Mouse (Mus musculus) liver, adult 2 months (tissue): Measurements from ENCODE around the gene Raver2.

ENCODE experiments used
- CTCF ChIP-seq: fragments of 200-500 bp; IDR thresholded peaks from 2 replicates; pipeline ENCODE4 v1.5.1; 2011; ENCODE audit warnings: low read depth, low read length, control low read depth
- POLR2A ChIP-seq: fragments of 200-500 bp; IDR thresholded peaks from 2 replicates; pipeline ENCODE4 v1.6.1; 2011; ENCODE audit warnings: low read length, control low read depth; ENCODE audit not compliant: insufficient read depth; ENCODE audit errors: extremely low read depth

DNA sequence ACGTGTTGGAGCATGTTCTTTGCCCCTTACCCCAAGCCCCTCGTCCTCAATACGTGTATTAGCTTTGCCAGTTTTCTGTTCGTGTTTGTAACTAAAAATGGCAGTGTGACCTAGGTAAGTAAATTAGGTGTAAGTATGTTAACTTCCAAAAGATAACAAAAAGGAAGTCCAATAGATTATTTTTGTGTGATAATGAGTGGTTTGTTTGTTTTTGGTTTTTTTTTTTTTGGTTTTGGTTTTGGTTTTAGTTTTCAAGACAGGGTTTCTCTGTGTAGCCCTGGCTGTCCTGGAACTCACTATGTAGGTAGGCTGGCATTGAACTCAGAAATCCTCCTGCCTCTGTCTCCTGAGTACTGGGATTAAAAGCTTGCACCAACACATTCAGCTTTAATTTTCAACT lies 2.8 kb downstream of the Raver2 start:
- TF ChIP-seq CTCF (no peak), POLR2A (no peak)
